Mouse (Mus musculus) yolk sac, embryonic 10.5 days (tissue): ENCODE measurements around the gene Racgap1.

ENCODE experiments used
- DNase-seq: peaks from one replicate; pipeline ENCODE4 v3.0.0-alpha.2; 2017; ENCODE audit warnings: low spot score

The Racgap1 gene

DNA sequence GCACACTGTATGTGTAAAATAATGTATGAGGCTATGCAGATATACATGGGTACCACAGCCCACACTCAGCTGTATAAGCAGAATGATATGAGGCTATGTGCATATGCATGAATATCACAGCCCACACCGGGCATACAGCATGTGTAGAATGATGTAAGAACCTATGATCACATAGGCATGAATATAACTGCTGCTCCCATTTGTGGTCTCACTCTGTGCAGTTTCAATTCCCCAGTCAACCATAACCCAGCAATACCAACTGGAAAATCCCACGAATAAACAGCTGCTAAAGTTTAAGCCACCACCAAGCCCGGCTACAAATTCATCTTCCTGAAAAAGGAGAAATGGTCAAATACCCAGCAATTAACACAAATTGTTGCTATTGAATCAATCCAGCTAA is 32.9 kb downstream of the Racgap1 start:
- no peak for DNase-seq

DNA sequence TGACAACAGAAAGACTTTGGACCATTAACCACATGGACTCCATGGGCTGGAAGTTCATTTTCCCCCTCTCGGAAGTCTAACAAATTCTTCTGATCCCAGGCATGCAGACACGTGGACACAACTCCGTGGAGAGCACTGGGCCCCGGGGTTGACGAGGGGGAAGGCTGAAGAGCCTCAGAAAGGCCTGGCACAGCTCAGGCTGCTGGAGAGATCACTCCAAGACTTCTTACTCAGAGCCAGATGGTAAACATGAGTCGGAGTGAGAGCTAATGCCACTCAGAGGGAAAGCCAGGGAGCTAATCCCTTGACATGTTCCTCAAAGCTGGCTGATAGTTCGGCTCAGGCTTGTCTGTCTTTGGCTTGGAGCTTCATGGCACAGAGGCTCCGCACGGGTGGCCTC is 36.2 kb downstream of the Racgap1 start:
- DNase-seq, result peak; percentile 44

DNA sequence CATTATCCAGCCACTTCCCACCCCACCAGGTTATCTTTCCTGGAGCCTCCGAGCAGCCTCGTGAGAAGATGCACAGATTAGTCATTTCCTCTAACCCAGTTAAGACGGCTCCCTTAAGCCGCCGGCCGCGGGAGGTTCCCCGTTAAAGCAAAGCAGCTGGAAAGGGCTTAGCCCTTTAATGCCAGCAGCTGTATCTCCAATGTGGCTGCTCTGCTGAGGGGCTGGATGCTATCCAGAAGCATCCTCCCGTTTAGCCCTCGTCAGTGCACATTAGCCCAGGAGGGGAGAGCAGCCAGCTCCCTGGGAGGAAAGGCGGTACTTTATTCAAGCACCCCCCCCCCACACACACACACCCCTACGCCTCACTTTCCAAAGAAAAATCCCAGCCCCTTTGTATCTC is 36.7 kb downstream of the Racgap1 start:
- DNase-seq, result peak; percentile 27

- DNase-seq, result no peak
These were observed 37.2 kb downstream of the Racgap1 start for GRCm38 (mm10) chr15:99614273-99614672.

- DNase-seq, result no peak
These were observed 39.9 kb downstream of the Racgap1 start for GRCm38 (mm10) chr15:99611563-99611962.

- no peak for DNase-seq
These were observed 42.9 kb downstream of the Racgap1 start for GRCm38 (mm10) chr15:99608382-99609125.

- DNase-seq, result no peak
These were observed 43.9 kb downstream of the Racgap1 start for GRCm38 (mm10) chr15:99607388-99608113.

DNA sequence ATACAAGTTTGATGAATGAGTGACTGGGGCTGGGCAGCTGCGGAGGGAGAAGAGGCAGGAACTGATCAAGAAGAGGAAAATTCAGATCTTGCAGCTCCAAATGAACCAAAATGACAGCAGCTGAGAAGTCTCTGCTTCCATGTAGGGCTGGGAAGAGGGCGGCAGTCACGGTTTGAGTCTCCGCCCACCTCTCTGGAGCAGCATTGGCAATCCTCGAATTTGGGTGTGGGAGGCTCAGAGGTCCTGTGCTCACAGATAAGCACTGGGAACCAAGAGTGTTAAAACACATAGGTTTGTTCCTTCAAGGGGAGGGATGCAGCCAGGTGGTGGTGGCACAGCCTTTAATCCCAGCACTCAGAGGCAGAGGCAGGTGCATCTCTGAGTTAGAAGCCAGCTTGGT is 44.9 kb downstream of the Racgap1 start:
- DNase-seq, result no peak

- no peak for DNase-seq
These were observed 45.9 kb downstream of the Racgap1 start for GRCm38 (mm10) chr15:99605595-99605994.

DNA sequence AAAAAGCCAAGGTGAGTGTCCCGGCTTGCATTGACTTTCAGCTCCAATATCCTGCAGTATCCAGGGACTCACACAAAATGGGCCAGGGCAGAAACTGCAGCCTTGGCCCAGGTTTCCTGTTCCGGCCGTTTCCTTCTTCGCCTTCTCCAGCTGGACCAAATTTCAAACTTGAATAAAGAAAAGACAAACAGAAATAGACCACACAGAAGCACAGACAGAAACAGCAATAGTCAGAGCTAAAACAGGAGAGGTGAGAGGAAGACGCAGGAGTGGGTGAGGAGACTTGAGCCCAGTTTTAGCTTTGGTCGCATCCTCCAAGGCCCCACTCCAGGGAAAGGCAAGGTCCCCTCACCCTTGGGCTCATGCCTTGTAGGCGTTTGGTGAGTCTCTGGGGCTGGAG is 48.2 kb downstream of the Racgap1 start:
- DNase-seq, result no peak

- no peak for DNase-seq
These were observed 49.1 kb downstream of the Racgap1 start for GRCm38 (mm10) chr15:99602206-99602820.

GRCm38 (mm10) chr15:99601823-99602120 is 49.7 kb downstream of the Racgap1 start:
- DNase-seq, result no peak

DNA sequence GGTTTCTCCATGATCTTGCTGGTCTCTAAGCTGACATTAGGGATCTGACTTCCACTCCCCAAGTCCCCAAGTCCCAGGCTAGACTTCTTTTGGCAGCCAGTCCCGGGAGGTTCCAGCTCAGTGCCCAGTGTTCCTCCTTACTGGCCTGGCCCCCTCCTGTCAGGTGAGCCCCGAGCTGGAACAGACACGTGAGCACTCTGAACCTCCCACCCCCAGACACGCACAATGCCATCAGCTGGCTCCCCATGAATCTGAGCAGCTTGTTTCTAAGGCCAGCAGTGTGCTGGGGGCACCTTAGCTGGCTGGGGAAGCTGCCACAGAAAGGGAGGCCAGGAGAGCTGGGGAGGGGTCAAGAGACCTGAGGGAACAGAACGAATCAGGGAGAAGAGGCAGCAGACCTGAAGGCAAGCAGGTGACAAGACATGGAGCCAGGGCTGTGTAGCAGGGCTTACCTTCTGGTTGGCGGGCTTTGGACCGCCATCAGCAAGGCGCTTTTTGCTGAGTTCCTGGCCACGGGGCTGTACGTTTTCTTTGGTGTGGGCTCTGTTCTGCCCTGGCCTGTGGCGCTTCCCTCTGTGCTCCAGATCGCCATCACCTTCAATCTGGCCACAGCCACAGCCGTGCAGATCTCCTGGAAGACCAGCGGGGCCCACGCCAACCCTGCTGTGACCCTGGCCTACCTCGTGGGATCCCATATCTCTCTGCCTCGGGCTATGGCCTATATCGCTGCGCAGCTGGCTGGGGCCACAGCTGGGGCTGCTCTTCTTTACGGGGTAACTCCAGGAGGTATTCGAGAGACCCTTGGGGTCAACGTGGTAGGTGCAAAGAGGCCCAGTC is 50.3 kb downstream of the Racgap1 start, which contains the start of gene Aqp6:
TSS of gene Aqp6 (plus strand) at position 415 of the 837 bp plus-strand sequence.
- no peak for DNase-seq

DNA sequence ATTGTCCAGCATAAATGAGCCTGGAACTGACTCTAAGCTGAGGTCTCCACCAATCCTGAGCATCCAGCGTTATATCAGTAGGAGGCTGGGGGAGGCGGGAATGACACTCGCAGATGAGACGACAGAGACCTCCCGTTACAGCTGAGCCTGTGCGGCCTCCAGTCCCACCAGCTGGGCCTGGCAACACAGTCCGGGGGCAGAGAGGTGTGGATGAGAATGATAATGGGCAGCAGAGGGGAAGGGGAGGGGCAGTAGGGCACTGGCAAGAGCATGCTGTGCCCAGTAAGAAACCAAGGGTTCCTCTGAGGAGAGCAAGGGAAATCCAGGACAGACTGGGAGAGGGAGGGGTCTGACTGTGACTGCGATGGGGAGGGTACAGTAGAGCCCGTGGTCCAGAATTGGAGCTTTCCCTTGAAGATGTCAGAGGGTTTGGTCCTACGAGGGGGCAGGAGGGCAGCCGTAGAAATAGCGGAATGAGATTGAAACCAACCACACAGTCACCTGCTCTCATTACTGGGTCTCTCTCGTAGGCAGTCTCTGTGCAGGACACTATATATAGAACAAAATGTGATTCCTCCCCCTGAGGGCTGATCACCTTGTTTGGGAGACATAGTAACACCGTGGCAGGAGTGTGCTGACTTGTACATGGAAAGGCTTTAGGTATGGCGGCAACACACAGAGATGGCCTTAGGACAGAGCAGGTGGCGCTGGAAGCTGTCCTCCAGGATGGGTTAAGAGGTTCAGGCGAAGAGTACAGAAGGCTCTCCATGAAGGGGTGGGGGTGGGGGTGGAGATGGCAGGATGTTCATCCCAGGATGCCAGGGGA is 52.0 kb downstream of the Racgap1 start:
- DNase-seq, result no peak

DNA sequence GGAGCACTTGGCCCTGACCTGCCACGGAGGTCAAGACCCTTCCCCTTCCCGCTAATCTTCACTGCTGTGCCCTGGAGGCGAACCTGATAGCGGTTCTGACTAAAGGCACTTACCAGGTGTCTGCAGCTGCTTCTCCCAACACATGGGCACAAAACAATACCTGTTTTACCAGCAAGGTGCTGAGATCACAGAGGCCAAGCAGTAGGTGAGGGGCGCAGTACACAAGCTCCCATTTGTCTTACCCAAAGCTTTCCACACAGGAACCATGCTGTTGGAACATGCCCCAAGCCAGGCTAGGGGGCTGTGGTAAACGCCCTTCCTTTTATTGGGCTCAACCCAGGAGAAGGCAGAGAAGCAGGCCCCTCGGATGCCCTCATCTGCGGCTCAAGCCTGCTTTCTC is 53.9 kb downstream of the Racgap1 start:
- DNase-seq, result no peak

- DNase-seq, result no peak
These were observed 54.6 kb downstream of the Racgap1 start for GRCm38 (mm10) chr15:99596841-99597240.

- peak; percentile 75 for DNase-seq
These were observed 55.3 kb downstream of the Racgap1 start for GRCm38 (mm10) chr15:99596056-99596687.

DNA sequence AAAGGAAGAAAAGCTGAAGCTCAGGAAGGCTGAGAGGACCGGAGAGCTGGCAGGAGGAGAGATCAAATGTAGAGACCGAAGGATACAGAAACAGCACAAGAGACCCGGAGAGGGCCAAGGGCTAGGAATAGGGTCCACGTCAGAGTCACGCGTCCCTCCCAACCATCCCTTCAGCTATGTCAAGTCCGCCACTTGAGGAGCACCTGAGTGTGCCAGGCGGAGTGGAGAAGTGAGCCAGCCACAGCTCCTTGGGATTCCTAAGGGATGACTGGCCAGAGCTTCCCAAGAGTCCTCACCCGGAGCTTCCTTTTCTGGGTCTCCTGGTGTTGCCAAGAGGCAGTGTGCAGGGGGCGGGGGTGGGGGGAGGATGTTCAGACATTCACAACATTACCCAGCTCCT is 56.5 kb downstream of the Racgap1 start:
- DNase-seq, result no peak

DNA sequence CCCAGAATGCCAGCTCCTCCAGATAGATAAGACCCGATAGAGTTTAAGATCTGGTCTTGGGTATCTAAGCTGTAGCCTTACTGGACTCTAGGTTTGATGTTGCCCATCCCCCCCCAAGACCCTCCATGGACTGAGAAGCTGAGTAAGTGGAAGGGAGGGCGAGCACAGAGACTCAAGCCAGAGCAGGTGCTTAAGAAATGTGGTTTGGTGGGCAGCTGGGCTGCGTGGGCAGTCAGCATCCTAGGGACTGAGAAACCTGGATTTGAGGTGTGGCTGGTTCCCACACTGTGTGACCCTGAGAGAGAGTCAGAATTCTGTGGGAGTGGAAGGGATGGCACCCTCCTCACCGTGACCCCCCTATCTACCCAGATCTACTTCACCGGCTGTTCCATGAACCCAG is 58.6 kb downstream of the Racgap1 start:
- no peak for DNase-seq

GRCm38 (mm10) chr15:99592177-99592576 is 59.3 kb downstream of the Racgap1 start:
- DNase-seq, result no peak
